Mouse (Mus musculus) right cerebral cortex, postnatal 25 days (tissue): ENCODE measurements at regions not wholly inside any gene's neighbourhood (a gene's known extent, or its start where the extent isn't known, plus 50 kb on each side); places are given as distances from the start of the nearest gene placed in this dataset.

ENCODE experiments used
- DNase-seq: peaks from one replicate; pipeline ENCODE4 v3.0.0; 2022

GRCm38 (mm10) chr12:7820006-7820704 lies 157.3 kb upstream of the Apob start:
- no peak for DNase-seq

- DNase-seq = no peak
These were observed 156.7 kb upstream of the Apob start for GRCm38 (mm10) chr12:7820718-7821117.

- DNase-seq = no peak
These were observed 141.7 kb upstream of the Apob start for GRCm38 (mm10) chr12:7835731-7836130.

GRCm38 (mm10) chr12:7853876-7854275 lies 123.6 kb upstream of the Apob start:
- no peak for DNase-seq

- no peak for DNase-seq
These were observed 121.8 kb upstream of the Apob start for GRCm38 (mm10) chr12:7855683-7856082.

GRCm38 (mm10) chr12:7859533-7859932 lies 117.9 kb upstream of the Apob start:
- DNase-seq = no peak

GRCm38 (mm10) chr12:7870004-7870403 lies 107.4 kb upstream of the Apob start:
- no peak for DNase-seq

DNA sequence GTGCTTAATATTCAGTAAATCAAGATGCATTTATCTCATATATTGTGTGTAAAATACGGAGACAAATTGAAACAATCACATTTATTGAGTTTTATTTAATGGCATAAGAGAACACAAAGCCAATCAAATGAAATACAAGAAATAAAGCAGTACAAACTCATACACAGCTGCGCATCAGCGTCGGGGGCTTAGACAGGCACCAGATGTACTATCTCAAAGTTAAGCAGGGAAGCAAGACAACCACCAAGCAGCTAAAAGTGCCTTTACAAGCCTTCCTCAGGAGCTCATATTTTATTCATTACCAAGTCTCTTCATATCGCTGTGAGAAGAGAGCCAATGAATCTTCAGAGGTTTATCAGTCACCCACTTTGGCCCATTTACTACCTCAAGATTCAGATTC lies 107.0 kb upstream of the Apob start:
- DNase-seq = no peak

DNA sequence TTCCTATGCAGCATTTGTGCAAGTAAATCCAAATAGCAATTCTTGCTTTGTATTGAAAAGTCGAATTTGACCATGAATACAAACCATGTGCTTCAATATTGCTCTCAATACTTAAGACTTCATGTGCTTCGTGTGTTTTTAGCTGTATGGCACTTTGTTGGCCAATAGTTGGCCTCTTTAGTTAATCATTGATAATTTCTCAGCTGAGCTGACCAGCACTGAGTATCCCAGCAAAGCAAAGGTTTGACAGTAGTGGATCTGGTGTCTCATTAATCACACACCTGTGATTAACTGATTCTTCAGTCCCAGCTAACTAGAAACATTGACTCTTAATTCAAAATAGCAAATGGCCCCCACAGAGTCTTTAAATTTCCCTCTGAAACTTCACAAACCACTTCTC lies 102.0 kb upstream of the Apob start:
- DNase-seq = no peak

- no peak for DNase-seq
These were observed 101.0 kb upstream of the Apob start for GRCm38 (mm10) chr12:7876302-7877063.

DNA sequence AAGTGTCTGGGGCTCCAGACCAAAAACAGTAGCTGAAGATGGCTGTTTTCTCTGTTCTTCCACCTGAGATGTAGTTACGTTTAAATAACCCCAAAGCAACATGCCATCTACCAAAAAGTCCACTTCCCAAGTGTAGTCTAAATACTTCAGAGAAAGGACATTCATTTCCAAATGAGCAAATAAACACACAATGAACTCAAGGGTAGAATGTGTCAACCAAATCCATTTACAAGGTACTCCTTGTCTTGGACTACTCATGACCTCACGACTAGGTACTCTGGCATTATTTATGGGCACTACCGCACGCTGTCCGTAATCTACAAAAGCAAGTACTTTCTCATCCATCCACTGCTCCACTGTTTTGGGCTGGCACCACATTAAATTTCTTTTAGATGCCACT lies 98.7 kb upstream of the Apob start:
- no peak for DNase-seq

DNA sequence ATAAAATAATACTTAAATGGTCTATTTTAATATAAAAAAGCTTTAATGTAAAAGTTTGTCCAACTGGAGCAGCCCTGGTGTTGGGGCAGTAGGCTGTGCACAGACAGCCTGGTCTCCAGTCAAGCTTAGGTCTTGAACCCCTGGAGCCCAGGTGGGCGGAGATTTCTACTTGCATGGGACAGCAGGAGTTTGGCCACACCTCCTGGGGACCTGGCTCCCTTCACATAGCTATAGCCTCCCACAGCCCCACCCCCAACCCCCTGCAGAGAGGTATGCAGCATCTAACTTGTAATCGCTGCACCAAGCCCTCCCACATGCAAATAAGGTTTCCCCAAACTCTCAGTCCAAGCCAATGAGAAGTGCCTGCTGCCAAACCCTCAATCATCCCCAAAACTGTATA lies 81.3 kb upstream of the Apob start:
- DNase-seq = no peak

DNA sequence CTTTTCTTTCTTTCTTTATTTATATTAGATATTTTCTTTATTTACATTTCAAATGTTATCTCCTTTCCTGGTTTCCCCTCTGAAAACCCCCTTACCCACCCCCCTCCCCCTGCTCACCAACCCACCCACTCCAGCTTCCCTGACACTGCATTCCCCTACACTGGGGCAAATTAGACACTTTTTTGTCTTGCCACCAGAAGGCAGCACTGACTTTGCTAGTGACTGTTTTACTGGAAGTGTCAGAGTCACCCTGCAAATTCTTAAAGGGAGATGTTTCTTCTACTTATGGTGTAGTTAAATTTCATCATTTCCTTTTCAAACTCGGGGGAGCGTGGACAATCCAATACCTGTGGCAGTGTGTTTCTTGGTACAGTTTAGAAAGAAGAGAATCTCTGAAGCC lies 72.1 kb upstream of the Apob start:
- DNase-seq = no peak

- DNase-seq = no peak
These were observed 70.6 kb upstream of the Apob start for GRCm38 (mm10) chr12:7906831-7907230.

- no peak for DNase-seq
These were observed 67.6 kb upstream of the Apob start for GRCm38 (mm10) chr12:7909746-7910360.

DNA sequence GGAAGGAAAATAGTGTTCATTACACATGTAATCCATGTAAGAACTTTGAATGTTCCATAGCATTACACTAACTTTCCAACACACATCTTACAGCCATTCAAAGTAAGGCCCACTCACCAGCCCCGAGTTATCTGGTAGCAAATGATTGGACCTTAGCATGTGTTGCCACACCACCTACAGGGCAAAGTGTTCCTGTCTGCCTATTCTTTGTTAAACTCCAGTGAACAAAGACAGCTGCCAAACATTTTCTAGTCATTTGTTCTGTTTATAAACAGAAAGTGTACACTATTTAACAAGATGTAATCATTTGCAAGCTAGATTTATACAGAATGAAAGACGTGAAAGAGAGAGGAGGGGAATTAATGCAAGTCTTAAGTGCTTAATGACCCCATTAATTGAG lies 66.9 kb upstream of the Apob start:
- no peak for DNase-seq

DNA sequence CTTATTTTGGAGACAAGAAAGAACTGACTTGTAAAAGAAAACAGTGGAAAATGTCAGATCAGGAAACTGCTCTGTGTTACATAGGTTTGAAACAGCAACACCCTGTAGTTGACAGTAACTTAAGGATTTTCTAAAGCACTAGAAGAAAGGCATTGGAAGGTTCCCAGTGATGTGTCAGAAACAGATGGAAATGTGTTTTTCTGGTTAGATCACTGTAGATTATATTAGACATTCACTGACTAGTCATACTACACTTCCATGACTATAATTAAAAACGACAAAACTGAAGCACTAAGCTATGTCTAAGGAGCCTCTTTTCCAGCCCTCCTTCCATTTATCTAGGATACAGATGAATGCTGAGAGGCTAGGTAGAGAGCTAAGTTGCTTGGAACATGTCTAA lies 59.1 kb upstream of the Apob start:
- no peak for DNase-seq

DNA sequence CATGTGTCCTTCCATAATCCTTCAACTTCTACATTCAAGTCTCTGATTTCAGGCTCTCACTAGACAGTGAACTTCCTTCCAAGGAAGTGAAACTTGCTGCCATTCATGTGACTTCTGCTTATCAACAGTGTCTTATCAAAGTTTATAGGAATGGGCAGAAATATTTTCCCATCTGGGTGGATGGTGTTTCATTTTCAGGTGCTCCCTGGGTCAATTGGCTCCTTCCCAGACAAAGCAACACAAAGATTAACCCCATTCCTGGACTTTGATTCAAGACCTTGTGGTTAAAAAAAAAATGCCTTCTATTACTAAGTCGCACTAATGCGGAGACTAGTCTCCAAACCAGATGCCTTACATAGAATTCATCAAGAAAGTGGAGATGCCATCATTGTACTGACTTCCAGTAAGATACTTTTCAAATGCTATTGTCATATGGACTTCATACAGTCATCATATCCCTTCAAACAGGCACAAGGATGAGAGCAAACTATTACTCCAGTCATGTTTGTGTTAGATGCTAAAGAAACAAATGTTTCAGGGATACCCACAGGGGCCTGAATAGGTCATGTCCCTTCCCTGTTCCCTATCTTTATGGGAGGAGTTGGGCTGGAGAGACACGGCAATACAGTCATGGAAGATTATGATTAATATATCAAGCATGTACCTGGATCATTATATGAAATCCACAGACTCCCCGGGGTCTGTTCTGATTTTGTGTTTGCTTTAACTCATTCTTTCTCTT lies 58.3 kb upstream of the Apob start:
- DNase-seq = no peak

- no peak for DNase-seq
These were observed 57.6 kb upstream of the Apob start for GRCm38 (mm10) chr12:7919709-7920324.

GRCm38 (mm10) chr12:7920888-7921287 lies 56.6 kb upstream of the Apob start:
- DNase-seq = no peak
